Mouse (Mus musculus) kidney, adult 2 months (tissue): ENCODE data around the gene Cys1.

Source experiments
- CTCF ChIP-seq: fragments of 200-500 bp; conservative IDR thresholded peaks from 2 replicates; pipeline ENCODE4 v1.5.1; 2011; ENCODE audit warnings: low read depth, mild to moderate bottlenecking, control low read depth, low read length, moderate library complexity, mixed read lengths; ENCODE audit not compliant: insufficient read depth, insufficient read length
- POLR2A ChIP-seq: fragments of 200-500 bp; IDR thresholded peaks from one replicate; pipeline ENCODE4 v1.6.1; 2011; ENCODE audit warnings: low read depth, low read length, control low read depth

GRCm38 (mm10) chr12:24645901-24646300 is 35.7 kb downstream of the Cys1 start:
- TF ChIP-seq CTCF, result no peak
- no peak for TF ChIP-seq POLR2A
